Mouse (Mus musculus) limb, embryonic 14.5 days (tissue): ENCODE results near the gene Naa40. TPM values are rescaled to one million over a fixed set of nuclear protein-coding genes. Genes with fewer than 3 reads are reported as not detected.

Experiments
- ATAC-seq: fragments of 200-750 bp; cut with Nextera tagmentation; 2 replicates; pipeline ENCODE4 v1.8.0; 2017; ENCODE audit warnings: low read depth, moderate number of reproducible peaks, moderate TSS enrichment; ENCODE audit not compliant: low FRiP score
- DNase-seq: peaks from one replicate; pipeline ENCODE4 v3.0.0-alpha.2; 2015; ENCODE audit warnings: low spot score
- H3K27ac ChIP-seq: fragments of 300-500 bp; sonication (generic); replicated peaks from 2 replicates; pipeline ENCODE4 v1.5.1; 2014; ENCODE audit warnings: low read depth, mild to moderate bottlenecking, low read length, moderate library complexity, mixed read lengths
- H3K27me3 ChIP-seq: fragments of 300-500 bp; sonication (generic); 2 replicates; pipeline ENCODE4 v1.6.1; 2014; ENCODE audit warnings: low read length, mixed read lengths; ENCODE audit not compliant: control insufficient read depth, insufficient read depth
- H3K36me3 ChIP-seq: fragments of 300-500 bp; sonication (generic); 2 replicates; pipeline ENCODE4 v1.6.1; 2014; ENCODE audit warnings: mild to moderate bottlenecking, low read length, moderate library complexity, mixed read lengths; ENCODE audit not compliant: control insufficient read depth, insufficient read depth
- H3K4me1 ChIP-seq: fragments of 300-500 bp; sonication (generic); 2 replicates; pipeline ENCODE4 v1.6.1; 2014; ENCODE audit warnings: antibody characterized with exemption, low read length, mixed read lengths; ENCODE audit not compliant: control insufficient read depth, insufficient read depth
- H3K4me2 ChIP-seq: fragments of 300-500 bp; sonication (generic); replicated peaks from 2 replicates; pipeline ENCODE4 v1.6.1; 2014; ENCODE audit warnings: low read depth, mild to moderate bottlenecking, low read length, moderate library complexity; ENCODE audit not compliant: severe bottlenecking
- H3K4me3 ChIP-seq: fragments of 300-500 bp; sonication (generic); replicated peaks from 2 replicates; pipeline ENCODE4 v1.5.1; 2014; ENCODE audit warnings: low read length
- H3K9ac ChIP-seq: fragments of 300-500 bp; sonication (generic); 2 replicates; pipeline ENCODE4 v1.6.1; 2014; ENCODE audit warnings: mild to moderate bottlenecking, low read depth, low read length, moderate library complexity; ENCODE audit not compliant: severe bottlenecking
- H3K9me3 ChIP-seq: fragments of 300-500 bp; sonication (generic); 2 replicates; pipeline ENCODE4 v1.6.1; 2016; ENCODE audit warnings: low read length; ENCODE audit not compliant: control insufficient read depth
- POLR2A ChIP-seq: fragments of 200-500 bp; IDR thresholded peaks from 2 replicates; pipeline ENCODE4 v1.8.0; 2012; ENCODE audit warnings: inconsistent platforms, mild to moderate bottlenecking, moderate library complexity, borderline replicate concordance; ENCODE audit not compliant: insufficient read depth, insufficient read length; ENCODE audit errors: extremely low read depth
- WGBS: fragments of 180-500 bp; shearing (Covaris S2); extraction: QIAGEN DNeasy Blood & Tissue Kit; methylation state at CpG from one replicate; pipeline ENCODE4 v1.1.7; 2014; 5-methylcytosine and 5-hydroxymethylcytosine counted together
- polyA plus RNA-seq, 2 experiments: library from polyadenylated mRNA; depleted of rRNA in 1 of 2; stranded (reverse) in 1 of 2; unstranded in 1 of 2; fragments of >200 nt; fragmentation: Nextera tagmentation in 1 of 2; extraction: Ambion mirVana in 1 of 2; gene quantifications; 2 replicates each; pipeline versions ENCODE4 v1.2.1 to v1.2.3; 2012 to 2014

Naa40 gene
- polyA plus RNA-seq, 2 experiments = 50.1 to 55.9 TPM

DNA sequence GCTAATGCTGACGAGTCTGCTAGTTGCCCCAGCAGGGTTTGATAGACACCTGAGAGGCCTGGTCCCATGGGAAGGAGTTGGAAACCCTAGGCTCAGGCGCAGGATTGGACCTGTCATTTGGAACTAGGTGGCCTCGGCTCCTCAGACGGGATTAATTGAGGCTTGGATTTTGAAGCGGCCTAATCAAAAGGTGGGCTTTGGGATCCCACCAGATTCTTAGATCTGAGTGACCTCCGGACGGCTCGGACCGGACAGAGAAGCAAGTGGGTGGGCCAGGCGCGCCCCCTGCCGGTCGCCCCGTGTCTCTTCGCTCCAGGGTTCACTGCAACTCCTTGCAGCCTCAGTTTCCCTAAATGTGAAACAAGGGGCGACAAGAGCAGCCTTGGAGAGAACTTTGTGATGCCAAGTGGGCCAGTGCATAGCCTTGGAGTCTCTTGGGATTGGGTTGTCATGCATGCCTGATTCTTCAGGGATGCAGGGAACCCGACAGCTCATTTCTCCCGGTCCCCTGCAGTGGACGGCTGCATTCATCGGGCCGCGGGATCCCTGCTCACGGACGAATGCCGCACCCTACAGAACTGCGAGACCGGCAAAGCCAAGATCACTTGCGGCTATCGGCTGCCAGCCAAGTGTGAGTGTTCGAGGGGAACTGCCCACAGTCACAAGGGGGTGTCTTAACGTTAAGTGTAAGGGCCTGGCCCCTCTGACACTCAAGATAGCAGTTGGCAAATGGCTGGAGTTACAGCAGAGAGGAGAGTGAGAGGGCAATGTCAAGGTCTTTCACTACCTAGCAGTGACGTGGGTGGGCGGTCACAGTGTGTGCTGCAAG, 44.9 kb downstream of the Naa40 start:
- WGBS = 15% methylated on average over 33 of the region's 33 CpGs
- Histone ChIP-seq H3K27ac (no peak overlapping the region), H3K36me3 (peaks cover 41% of the 10 kb centered on the region), H3K27me3 (no peaks in the 10 kb centered on the region), H3K9me3 (no peaks in the 10 kb centered on the region), H3K4me2 (0 out of 2 replicates have a peak overlapping the region, but pooled peaks have one; percentile 6), H3K9ac (no peak overlapping the region), H3K4me3 (no peak overlapping the region), H3K4me1 (peaks cover 8% of the 10 kb centered on the region)
- TF ChIP-seq POLR2A = no peak
- DNase-seq (peak; percentile 59), ATAC-seq (no peak)

DNA sequence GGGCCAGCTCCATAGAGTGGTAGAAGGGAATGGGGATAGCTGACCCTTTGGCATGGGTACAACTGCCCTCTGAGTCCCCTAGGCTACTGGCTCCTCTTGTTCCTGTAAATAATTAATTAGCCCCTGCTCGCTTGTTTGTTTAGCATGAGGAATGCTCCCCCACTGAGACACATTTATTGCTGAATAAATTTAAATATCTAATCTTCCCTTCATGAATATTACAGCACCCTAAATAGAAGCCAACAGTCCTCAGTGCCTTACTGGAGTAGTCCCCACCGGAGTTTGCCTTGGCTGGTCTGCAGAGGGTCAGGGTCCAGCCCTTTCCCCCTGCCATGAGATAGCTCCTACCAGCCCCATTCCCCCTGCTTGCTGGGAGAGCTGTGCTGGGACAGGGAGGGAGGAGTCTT, 48.4 kb downstream of the Naa40 start:
- Histone ChIP-seq H3K4me2 (no peak overlapping the region), H3K27me3 (no peaks in the 10 kb centered on the region), H3K4me1 (peaks cover 8% of the 10 kb centered on the region), H3K27ac (no peak overlapping the region), H3K4me3 (no peak overlapping the region), H3K9ac (no peak overlapping the region), H3K9me3 (no peaks in the 10 kb centered on the region), H3K36me3 (peaks cover 7% of the 10 kb centered on the region)
- no peak for TF ChIP-seq POLR2A
- ATAC-seq = no peak
- DNase-seq = no peak
- 41% methylated on average over 2 of the region's 2 CpGs for WGBS

- DNase-seq (no peak), ATAC-seq (no peak)
- Histone ChIP-seq H3K27me3 (no peaks in the 10 kb centered on the region), H3K4me3 (no peak overlapping the region), H3K4me2 (no peak overlapping the region), H3K9ac (no peak overlapping the region), H3K4me1 (peaks cover 4% of the 10 kb centered on the region; the same call in 1 of the 2 replicates), H3K27ac (no peak overlapping the region), H3K36me3 (no peaks in the 10 kb centered on the region), H3K9me3 (no peaks in the 10 kb centered on the region)
- WGBS = 46% methylated on average over 6 of the region's 6 CpGs
- no peak for TF ChIP-seq POLR2A
These were observed 49.3 kb downstream of the Naa40 start for GRCm38 (mm10) chr19:7191639-7192038.

DNA sequence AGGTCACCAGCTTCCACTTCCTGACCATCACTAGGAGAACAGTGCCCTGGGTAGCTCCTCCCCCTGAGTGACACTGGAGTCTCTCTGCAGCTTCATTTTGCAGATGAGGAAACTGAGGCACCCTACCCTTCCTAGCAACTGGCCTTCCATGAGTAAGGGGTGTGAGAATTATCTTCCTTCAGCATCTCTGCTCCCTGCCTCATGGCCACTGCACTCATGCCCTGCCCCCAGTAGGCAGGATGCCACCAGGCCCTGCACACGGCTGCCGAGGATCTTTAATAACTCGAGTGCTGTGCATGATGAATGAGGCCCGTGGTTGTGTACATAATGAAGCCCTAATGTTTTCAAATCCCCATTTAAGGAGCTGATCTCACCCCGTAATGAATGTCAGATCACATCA, 50.0 kb downstream of the Naa40 start:
- Histone ChIP-seq H3K9me3 (no peaks in the 10 kb centered on the region), H3K9ac (no peak overlapping the region), H3K4me1 (0 out of 2 replicates have a peak, but pooled peaks cover 3% of the 10 kb centered on the region), H3K27ac (no peak overlapping the region), H3K27me3 (no peaks in the 10 kb centered on the region), H3K4me3 (no peak overlapping the region), H3K4me2 (no peak overlapping the region), H3K36me3 (no peaks in the 10 kb centered on the region)
- no peak for TF ChIP-seq POLR2A
- no peak for DNase-seq
- no peak for ATAC-seq
- WGBS = 57% methylated on average over 5 of the region's 5 CpGs

DNA sequence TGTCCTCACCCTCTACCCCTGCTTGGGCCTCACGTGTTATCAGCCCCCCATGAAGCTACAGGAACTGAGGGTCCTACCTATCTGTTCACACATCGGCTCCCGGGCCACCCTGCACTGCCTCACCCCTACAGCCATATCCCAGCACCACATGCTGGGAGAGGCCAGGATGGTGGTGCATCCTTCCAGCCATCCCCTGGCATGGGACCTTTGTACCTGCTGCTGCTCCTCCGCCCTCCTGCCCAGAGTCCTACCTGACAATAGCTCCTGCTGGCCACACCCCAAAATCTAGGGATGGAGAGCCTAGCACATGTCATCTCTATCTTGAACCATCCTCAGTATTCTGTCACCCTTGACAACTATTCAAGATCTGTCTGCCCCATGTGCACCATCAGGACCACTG, 52.0 kb downstream of the Naa40 start:
- no peak for TF ChIP-seq POLR2A
- 74% methylated on average over 3 of the region's 4 CpGs for WGBS
- ATAC-seq (no peak), DNase-seq (no peak)
- Histone ChIP-seq H3K4me2 (no peak overlapping the region), H3K36me3 (no peaks in the 10 kb centered on the region), H3K4me1 (peaks cover 4% of the 10 kb centered on the region; the same call in 1 of the 2 replicates), H3K4me3 (no peak overlapping the region), H3K9me3 (no peaks in the 10 kb centered on the region), H3K27ac (no peak overlapping the region), H3K9ac (no peak overlapping the region), H3K27me3 (no peaks in the 10 kb centered on the region)

DNA sequence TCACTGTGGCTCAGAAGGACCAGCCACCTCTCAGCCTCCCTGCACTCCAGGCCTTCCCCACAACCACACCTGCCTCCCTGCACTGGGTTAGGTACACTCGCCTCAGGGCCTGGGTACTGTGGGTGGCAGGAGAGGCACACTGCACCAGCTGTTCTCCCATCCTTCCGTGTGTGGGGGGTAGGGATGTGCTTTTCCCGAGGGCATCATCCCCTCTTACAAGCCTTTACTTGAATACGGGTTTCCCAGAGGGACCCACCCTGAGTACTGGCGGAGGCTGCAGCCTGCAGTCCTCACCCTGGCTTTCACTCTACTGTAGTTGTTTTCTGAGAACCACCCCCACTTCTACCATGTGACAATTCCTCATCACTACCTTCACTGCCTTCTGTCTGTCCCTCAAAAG, 53.8 kb downstream of the Naa40 start:
- no peak overlapping the region for H3K4me3 ChIP-seq
- H3K4me1 ChIP-seq = peaks cover 21% of the 10 kb centered on the region
- no peak overlapping the region for H3K27ac ChIP-seq
- H3K4me2 ChIP-seq = no peak overlapping the region
- DNase-seq = no peak
- H3K36me3 ChIP-seq = no peaks in the 10 kb centered on the region
- WGBS = 48% methylated on average over 5 of the region's 5 CpGs
- H3K9ac ChIP-seq = no peak overlapping the region
- no peaks in the 10 kb centered on the region for H3K9me3 ChIP-seq
- no peak for TF ChIP-seq POLR2A
- H3K27me3 ChIP-seq = no peaks in the 10 kb centered on the region
- no peak for ATAC-seq
